Mouse (Mus musculus) left cerebral cortex, adult 11 months (tissue): ENCODE data around the gene G0s2.
A peak's percentile ranks its signal among the peaks of the same experiment; 100 is the strongest.

Source experiments
- DNase-seq: peaks from one replicate; pipeline ENCODE4 v3.0.0; 2022; ENCODE audit warnings: low spot score

The G0s2 gene

DNA sequence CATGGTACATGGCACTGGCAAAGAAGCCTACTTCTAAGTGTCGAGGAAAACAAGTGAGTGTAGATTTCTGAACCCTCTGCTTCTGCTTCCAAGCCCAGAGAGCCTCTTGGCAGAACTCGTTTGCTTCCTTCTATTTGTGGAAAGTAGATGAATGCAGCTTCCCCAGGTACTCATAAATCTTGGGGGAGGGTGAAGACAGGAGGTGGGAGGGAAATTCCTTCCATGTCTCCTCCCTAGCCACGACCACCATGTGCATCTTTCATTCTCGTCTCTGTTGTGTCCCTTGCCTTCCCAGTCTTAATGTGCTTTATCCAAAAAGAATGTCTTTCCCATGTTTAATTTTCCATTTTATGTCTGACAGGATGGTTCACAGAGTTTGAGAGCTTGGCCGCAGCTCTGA is 20.4 kb downstream of the G0s2 start:
- no peak for DNase-seq

DNA sequence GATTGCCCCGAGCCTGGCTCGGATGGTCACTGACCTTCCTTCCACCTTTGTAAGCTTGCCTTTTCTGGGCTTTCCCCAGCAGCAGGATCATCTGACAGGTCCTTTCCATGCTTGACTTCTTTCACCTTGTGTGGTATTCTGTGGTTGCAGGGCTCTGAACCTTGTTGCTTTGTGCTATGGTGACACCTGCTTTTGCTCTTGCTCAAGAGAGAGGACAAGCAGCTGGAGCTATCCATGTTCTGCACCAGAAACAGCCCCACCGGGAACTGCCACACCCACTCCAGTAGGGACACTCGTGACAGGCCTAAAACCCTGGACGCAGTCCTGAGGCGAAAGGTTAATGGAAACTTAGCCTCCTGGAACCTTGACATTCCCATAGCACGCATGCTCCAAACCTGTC is 21.6 kb downstream of the G0s2 start:
- DNase-seq = no peak

GRCm38 (mm10) chr1:193250026-193250425 is 23.0 kb downstream of the G0s2 start:
- DNase-seq = peak; percentile 21

GRCm38 (mm10) chr1:193244235-193244634 is 28.8 kb downstream of the G0s2 start:
- DNase-seq = no peak

DNA sequence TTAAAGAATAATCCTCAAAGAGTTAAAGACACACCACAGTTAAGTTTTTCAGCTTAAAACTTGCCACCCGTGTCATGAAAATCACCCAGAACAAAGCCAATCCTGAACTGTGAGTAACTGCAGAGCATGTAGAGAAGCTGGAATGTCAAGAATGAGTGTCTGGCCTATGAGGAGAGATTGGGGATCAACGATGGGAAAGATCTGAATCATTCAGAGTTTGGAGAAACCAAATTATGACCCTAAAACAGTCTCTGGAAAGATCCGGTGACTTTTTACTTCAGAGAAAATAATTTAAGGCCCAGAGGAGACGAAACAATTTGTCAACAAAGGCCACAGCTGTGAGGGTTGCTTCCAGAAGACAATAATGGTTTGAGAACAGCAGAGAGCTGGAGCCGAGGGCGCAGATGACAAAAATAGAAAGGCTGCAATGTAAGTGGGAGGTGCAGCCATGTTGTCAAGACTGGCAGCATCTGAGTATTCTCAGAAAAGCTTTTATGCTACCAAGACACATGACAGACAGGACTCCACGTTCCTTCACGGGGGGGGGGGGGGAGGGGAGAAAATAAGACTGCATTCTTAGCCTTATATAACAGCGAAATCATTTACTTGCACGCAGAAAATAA is 29.3 kb downstream of the G0s2 start:
- DNase-seq = no peak

DNA sequence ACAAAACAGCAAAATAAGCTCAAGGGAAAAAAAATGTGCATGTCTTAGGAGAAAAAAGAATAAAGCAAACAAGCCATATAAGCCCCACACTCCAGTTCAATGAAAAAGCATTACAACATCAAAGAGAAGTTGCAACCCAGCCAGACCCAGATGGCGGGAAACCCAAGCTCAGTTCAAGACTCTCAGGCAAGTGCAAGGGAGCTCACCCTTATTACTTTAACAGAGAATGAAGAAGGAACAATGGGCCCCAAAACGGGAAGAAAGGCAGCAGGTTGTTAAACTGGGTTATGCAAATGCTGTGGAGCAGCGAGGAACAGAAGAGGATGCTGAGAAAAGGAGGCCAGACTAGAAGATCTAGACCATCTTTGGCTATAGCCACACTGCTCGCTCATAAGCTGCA is 30.2 kb downstream of the G0s2 start:
- no peak for DNase-seq

DNA sequence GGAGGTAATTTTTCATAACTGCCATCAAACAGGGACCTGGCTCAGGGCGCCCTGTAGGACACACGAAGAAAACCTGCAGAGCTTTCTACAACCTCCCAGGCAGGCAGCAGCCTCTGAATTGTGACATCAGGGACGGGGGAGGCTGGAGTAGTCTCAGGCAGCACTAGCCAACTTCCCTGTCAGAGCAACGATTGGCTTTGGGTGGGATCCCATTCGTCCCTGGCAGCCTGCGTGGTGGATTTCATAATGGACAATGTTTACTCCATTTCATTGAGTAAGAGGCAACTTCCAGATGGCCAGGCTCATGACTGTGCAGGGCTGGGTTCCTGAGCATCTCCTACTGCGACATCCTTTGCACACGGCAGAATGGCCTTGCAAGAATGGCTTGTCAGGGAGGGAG is 30.8 kb downstream of the G0s2 start:
- peak; percentile 80 for DNase-seq

DNA sequence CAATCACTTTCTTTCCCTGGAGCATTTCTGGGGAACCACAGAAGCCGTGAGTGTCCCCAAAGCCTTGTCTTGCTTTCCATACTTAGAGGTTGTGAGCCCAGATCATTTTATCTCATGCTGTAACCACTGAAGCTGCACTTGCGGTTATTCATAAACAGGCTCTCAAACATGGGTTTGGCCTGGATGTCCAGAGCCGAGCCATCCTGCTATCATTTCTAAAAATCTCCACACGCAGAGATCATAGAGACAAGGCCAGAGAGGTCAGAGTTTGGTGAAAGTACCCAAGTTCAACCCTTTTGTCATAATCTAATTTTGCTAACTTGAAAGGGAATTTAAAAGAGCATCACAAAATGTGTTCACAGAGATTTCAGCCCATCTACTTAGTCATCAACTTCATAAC is 31.6 kb downstream of the G0s2 start:
- DNase-seq = no peak

GRCm38 (mm10) chr1:193238426-193238825 is 34.6 kb downstream of the G0s2 start:
- DNase-seq = no peak

DNA sequence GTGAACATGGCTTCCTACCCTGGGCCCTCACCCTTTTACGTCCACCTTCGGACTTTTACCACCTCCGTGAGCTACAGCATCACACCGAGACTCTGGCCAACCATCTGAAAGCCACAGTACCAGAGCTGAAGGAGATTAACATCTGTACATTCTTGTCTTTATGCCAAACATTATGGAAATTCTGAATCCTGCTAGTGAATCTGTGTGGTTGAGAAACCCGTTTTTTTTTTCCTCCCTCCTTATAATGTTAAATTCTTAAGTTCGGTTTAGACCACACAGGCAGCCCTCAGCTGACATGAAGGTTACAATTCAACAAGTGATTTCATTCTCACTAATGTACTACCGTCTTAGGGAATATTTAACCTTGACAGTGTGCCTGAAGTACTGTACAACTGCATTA is 38.1 kb downstream of the G0s2 start:
- no peak for DNase-seq

DNA sequence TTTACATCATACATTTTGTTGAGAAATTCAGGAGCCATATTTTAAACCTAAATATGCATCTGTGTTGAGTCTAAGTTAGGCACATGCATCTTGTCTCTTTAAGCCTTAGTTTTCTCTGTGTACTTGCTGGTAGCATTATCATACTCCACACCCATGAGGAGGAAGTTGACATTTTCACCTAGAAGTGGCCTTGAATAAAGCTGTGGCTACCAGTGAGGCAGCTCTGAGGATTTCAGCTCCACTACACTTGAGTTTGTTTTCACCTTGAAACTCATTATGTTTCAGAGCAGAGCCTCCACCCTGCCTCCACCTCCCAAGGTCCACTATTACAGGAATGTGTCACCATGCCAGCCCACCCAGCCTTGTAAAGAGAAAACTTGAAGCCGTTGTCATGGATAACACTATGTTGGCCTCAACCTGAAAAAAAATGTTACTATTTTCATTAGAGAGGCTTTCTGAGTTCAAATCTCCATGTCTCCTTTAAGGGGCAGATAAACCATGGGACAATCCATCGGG is 38.8 kb downstream of the G0s2 start:
- DNase-seq = no peak

DNA sequence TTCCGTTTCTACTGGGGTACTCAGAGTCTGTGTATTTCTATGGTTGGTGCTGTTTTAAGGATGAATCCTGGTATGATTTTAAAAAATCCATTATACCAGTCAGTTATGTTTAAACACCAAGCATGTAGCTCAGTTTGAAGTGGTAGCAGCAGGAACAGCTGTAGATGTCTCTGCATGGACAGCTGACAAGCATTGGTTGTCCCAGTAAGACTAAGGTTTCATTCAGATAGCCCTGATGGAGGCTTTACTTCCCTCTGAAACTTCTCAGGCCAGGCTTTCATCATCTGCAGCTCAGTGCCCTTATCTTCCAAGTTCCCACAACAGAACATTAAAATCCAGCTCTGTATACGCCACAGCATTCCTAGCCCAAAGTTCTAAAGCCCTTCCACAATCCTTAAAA is 40.3 kb downstream of the G0s2 start:
- DNase-seq = no peak

DNA sequence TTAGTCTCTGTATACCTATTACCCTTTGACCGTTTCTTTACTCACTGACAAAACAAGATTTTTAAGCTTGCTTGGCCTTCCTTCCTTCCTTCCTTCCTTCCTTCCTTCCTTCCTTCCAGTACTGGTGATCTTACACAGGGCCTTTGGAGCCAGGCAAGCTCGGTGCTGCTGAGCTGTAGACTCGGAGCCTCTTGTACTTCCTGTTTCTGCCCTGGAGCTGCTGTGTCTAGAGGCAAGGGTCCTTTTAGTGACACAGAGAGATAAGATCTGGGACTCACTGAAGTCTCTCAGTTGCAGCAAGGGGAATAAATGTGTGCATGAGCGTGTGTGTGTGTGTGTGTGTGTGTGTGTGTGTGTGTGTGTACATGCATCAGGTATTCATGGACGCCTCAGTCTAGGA is 42.1 kb downstream of the G0s2 start:
- DNase-seq = no peak

- no peak for DNase-seq
Observed at GRCm38 (mm10) chr1:193230531-193230930, 42.5 kb downstream of the G0s2 start.

DNA sequence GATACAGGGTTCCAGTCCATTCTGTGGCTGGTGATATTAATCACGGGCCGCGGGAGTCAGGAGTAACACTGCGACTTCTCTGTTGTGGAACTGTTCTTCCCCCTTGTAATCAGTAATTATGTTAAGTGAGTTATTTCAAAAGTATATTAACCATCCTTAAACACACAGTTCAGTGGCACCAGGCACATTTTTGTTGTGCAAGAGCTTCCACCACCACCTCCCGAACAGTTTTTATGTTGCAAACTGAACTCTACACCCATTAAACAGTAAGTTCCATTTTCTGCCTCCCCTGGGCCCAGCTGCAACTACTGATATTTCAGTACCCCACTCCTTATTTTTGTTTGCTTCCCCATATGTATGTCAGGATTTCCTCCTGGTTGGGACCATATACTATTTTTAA is 43.4 kb downstream of the G0s2 start:
- DNase-seq = no peak

DNA sequence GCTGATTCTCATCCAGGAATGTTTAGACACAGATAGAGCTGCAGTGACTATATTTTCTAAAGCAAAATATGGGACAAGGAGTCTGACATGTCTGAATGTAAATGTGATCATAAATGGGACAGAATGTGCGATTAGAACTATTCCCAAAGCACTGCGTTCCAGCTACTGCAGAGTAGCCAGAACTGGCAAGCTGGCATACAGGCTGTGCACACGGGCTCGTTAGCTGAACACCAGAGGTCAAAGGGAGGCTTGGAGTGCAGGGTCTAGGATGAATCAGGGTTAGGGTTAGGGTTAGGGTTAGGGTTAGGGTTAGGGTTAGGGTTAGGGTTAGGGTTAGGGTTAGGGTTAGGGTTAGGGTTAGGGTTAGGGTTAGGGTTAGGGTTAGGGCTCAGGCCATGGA is 45.5 kb downstream of the G0s2 start:
- DNase-seq = no peak

DNA sequence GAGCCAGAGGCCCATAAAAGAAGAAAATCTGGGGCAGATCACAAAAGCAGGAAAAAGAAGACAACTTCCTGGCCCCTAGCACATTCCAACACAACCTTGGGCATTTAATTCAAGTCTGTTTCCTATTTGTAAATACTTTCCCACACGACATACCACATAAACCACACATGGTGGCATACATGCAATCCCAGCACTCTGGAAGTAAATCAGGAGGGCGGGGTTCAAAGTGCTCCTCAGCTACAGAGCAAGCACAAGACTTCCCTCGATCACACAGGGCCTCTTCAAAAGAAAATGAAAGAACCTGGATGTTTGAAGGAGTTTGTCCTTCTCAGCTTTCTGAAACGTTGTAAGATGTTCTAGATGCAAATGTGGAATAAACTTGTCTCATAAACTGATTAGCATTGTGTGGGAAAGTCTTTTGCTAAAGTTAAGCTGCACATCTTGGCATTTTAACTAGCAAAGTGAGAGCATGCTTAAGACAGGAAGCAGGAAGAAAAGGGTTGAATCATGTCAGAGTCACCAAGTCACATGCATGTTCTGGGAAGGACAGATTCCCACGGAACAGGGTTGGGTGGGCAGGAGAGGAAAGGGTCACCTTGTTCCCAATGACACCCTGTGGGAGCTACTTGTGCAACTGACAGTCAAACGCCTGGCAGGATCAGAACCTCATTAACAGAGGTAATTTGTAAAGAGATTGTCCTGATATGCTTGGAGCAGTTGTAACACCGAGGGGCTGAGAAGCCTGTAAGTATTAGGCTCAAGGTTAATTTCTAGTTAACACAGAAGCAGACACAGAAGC is 46.1 kb downstream of the G0s2 start:
- DNase-seq = no peak

DNA sequence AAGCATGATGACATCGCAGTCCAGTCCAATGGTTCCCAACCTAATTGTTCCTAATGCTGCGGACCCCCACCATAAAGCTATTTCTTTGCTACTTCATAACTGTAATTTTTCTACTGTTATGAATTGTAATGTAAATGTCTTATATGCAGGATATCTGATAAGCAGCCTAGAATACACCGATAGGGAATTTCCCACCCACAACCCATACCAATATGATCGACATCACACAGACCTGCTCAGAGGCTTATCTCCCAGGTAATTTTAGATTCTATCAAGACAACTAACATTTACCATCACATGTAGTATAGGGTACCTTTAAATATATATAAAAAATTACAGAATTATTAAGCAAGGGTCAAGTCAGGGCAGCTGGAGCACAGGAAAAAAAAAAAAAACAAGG is 46.9 kb downstream of the G0s2 start:
- DNase-seq = no peak

DNA sequence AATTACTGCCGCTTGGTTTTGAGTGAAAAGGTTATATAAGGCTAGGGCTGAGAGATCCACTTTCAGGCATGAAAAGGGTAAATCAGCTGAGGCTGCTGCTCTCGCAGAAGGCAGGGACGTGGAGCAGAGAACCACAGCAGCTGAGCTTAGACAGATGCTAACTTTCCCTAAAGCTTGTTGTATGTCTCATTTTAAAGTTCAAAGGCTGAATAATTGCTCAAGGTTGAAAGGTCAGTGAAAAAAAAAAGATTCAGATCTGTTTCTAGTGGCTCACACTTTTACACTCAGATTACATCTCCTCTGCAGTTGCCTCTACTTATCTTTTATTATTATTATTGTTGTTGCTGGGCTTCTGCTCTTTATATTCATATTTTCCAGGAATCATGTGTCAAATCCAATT is 47.5 kb downstream of the G0s2 start:
- no peak for DNase-seq
